Mouse (Mus musculus) gastrocnemius, postnatal 4 days (tissue): ENCODE data around the gene Gm3285. TPM values are rescaled to one million over a fixed set of nuclear protein-coding genes. Genes with fewer than 3 reads are reported as not detected.

Experiments used
- DNase-seq, 2 experiments: peaks; one replicate each; pipeline ENCODE4 v3.0.0; 2021 to 2022; ENCODE audit warnings: low spot score in 2 of 2, mixed read lengths in 2 of 2
- total RNA-seq, 2 experiments: library from RNA; stranded (reverse); gene quantifications; 2 replicates each; pipeline ENCODE4 v1.2.3; 2021

Gm3285 gene
- total RNA-seq, 2 experiments from 2014 or later: not detected

DNA sequence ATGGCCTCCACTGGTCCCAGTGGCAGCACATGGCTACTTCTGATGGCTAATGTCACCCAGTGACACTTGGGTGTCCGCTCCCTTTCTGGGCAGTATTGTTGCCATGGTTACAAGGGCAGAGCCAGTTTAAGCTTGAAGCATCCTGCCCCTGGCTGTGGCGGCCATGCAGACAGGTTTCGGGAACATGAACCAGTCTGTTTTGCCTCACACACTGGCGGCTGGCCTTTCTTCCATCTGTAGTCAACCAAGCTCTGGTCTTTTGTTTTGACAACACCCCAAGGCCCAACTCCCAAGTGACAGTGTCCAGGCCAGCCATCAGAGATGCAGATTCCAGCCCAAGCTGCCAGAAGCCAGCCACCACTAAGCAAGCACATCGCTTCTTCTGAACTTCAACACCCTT, 33.8 kb downstream of the Gm3285 start:
- no peak for DNase-seq

DNA sequence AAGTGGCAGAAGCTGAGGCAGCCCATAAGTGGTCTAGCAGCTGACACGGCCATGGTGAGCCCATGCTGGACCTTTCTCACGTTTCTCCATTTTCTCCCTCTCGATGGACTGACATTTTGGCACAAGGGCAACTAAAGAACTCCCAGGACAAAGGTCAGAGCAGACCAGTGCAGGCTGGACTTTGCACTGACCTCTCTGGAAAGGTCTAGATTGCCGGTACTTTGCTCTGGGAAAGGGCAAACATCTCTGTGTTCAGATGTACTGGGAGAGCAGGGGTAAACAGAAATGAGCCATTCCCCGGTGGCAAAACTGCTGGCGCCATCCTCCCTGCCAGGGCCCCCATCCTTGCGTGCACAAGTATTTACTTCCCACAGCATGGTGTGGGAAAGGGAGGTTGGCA, 38.4 kb downstream of the Gm3285 start:
- no peak for DNase-seq

DNA sequence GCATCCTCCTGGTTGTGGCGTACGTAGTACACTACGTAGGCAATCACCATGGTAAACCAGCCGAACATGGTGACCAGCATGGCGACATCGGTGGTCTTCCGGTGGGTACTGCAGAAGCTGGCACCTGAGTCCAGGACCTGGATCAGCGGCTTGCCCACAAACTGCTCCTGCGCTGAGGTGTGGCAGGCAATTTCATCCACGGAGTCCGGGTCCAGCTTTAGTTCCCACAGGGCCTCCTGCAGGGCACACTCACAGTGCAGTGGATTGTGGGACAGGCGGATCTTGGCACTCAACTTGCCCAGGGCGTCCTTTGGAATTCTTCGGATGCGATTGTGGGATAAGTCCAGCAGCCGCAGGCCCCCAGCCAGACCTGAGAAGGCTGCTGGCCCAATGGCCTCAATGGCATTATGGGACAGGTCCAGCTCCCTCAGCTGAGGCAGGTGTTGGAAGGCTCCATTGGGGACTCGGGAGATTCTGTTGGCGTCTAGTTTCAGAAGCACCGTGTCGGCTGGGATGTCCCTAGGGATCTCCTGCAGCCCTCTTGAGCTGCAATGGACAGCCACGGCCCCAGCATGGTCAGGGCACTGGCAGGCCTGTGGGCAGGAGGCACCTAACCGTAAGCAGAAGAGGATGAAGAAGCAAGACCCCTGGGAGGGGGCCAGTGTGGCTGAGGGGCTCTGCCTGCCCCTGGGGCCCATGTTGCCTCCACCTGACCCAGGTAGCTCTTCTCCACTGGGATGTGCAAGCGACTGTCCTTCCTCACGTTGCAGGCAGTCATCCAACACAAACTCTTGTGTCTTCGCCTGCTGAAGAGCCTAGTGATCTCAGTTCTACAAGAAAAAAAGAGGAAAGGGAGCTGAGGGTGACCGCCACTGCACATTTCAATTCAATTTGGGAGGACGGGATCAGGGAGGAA, 39.4 kb downstream of the Gm3285 start:
- no peak for DNase-seq

DNA sequence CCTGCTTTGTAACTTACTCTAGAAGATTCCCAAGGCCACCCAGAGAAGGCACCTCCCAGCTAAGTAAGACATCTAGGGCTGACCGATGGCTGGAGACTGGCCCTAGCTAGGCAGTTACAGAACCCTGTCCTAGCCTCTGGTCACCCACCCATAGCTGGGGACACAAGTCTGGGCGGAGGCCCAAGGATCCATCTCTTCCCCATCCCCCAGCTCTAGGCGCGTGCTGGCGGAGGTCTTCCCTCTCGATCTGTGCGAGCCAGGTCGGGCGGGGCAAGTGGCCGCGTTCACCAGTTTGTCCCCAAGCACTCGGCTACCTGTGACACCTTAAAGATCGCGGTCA, 40.1 kb downstream of the Gm3285 start:
- no peak for DNase-seq

DNA sequence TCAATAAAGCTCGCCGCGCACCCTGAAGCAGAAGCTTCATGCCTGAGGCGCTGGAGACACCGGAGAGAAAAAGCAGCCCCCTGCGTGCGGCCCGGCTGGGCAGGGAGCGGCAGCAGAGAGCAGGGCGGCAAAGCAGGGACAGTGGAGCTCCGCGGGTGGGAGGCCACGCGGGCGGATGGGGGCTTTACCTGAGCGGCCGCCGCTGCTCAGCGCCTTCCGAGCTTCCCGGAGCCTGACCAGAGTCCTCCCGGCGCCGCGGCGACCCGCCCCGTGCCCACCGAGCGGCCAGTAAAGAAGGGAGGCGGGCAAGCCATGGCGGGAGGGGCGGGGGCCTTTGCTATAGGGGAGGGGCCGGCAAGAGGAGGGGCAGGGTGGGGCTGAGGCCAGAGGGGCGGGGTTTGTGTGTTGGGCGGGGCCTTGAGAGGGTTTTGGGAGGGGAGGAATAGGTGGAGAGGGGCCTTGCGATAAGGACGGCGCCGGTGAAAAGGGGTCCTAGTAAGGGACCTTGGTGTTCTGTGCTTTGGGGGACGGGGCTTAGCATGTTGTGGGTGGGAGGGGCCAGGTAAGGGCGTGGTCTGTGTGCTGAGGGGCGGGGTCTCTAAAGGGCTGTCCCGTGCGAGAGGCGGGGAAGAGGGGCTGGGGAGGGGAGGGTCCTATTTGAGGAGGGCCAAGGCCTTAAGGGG, 40.6 kb downstream of the Gm3285 start, which contains the start of gene Lrrc3:
Lrrc3 (minus strand) TSS at position 326 of the 683 bp plus-strand sequence.
- peak in 1 of 2 experiments; percentile 54 for DNase-seq

DNA sequence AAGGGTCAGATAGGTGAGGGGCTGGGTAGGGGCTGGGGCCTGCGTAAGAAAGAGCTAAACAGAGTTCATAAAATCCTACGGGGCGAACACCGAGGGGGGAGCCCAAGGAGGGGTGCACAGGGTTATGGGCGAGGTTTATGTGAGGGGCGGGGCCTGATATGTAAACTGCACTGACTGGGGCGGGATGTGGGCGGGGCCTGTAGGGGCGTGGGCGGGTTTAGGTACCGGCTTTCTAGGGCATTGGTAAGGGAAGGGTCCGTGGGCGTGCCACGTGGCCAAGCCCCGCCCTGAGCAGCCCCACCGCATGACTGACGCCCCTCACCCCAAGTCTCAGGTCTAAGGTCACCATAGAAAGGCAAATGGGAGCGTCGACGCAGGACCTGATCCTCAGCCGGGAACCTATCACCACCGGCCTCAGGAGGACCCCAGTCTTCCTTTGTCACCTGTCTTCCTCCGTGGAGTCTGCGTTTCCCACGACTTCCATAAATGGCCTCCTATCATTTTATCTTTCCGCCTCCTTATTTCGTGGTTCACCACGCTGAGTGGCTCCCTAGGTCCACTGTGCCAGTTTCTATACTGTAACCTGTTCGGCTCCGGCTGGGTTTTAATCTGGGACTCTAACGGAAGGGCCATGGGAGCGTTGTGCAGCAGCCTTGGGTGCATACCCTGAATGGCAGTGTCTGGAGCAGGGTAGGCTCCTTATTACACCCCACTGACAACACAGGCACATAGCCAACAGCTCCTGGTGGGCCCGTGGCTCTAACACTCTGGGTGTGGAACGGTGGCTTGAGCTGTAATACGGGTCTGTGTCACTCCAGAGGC, 41.3 kb downstream of the Gm3285 start:
- DNase-seq: no peak

Other genes starting within 250 kb of the Gm3285 start
- gene Ube2g2, start 239.7 kb upstream of the Gm3285 start, total RNA-seq: 10 to 100 TPM; 89.7 to 93.0 TPM
- gene Tspear, start 175.4 kb upstream of the Gm3285 start, total RNA-seq: not detected
- gene Gm19402, start 171.2 kb upstream of the Gm3285 start, total RNA-seq: not detected
- not detected for gene Gm9508, start 164.7 kb upstream of the Gm3285 start, total RNA-seq
- not detected for gene Gm10272, start 155.3 kb upstream of the Gm3285 start, total RNA-seq
- not detected for gene Gm10024, start 150.5 kb upstream of the Gm3285 start, total RNA-seq
- not detected for gene Gm10142, start 146.2 kb upstream of the Gm3285 start, total RNA-seq
- gene Krtap12-1, start 141.4 kb upstream of the Gm3285 start, total RNA-seq: not detected
- gene Gm10100, start 135.5 kb upstream of the Gm3285 start, total RNA-seq: not detected
- gene Gm18596, start 119.3 kb upstream of the Gm3285 start, total RNA-seq: not detected
- not detected for gene Gm9736, start 110.6 kb upstream of the Gm3285 start, total RNA-seq
- gene Gm3233, start 102.3 kb upstream of the Gm3285 start, total RNA-seq: not detected
- gene Gm3238, start 90.7 kb upstream of the Gm3285 start, total RNA-seq: not detected
- gene Gm7138, start 85.0 kb upstream of the Gm3285 start, total RNA-seq: not detected
- not detected for gene Gm3250, start 79.4 kb upstream of the Gm3285 start, total RNA-seq
- gene Gm7137, start 73.8 kb upstream of the Gm3285 start, total RNA-seq: not detected
- gene Gm9639, start 66.9 kb upstream of the Gm3285 start, total RNA-seq: not detected
- not detected for gene Gm19668, start 62.8 kb upstream of the Gm3285 start, total RNA-seq
- gene Gm9507, start 50.1 kb upstream of the Gm3285 start, total RNA-seq: not detected
- gene Gm2696, start 47.3 kb upstream of the Gm3285 start, total RNA-seq: not detected
- gene Krtap10-4, start 34.9 kb upstream of the Gm3285 start, total RNA-seq: not detected
- not detected for gene Krtap10-10, start 26.0 kb upstream of the Gm3285 start, total RNA-seq
- not detected for gene Gm36176, start 15.2 kb upstream of the Gm3285 start, total RNA-seq
- gene Gm10318, start 9.1 kb upstream of the Gm3285 start, total RNA-seq: not detected
- gene Lrrc3, start 40.6 kb downstream of the Gm3285 start, total RNA-seq: 1 to 10 TPM; 1.2 to 1.4 TPM
- under 1 TPM; 0.32 to 0.88 TPM for gene Trpm2, start 108.6 kb downstream of the Gm3285 start, total RNA-seq
- 10 to 100 TPM; 10.5 to 12.3 TPM for gene 1810043G02Rik, start 116.5 kb downstream of the Gm3285 start, total RNA-seq
- 10 to 100 TPM; 17.0 to 21.0 TPM for gene Pfkl, start 148.1 kb downstream of the Gm3285 start, total RNA-seq
- gene Dnmt3l, start 180.0 kb downstream of the Gm3285 start, total RNA-seq: not detected
- not detected for gene Aire, start 181.6 kb downstream of the Gm3285 start, total RNA-seq
- gene Icosl, start 207.3 kb downstream of the Gm3285 start, total RNA-seq: 1 to 10 TPM; 3.4 to 4.4 TPM